Mouse (Mus musculus): ENCODE results near the gene Exoc2. TPM values are rescaled to one million over a fixed set of nuclear protein-coding genes. Genes with fewer than 3 reads are reported as not detected.

Gene Exoc2
- total and polyA plus RNA-seq, 3 experiments, result 22.1 to 26.0 TPM; not detected in 1

DNA sequence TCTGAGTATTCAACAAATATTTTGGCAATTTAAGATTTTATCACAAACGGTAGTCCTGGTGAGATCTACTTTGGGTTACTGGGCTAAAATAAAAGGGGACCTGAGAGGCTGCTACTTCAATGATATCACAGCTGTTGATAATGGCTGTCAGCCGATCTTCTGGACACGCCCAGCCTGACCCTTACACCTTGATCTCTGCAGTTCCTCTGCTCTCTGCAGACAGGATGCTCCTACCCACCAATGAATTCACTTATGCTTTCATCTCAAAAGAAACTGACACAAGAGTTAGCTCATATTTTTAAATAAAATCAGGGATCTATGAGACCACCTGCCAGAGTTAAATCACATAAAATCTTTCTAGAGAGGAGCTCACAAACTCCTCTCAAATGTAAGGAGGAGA lies 149.0 kb downstream of the Exoc2 start:
- no peaks in the 10 kb centered on the region for H3K9me3 ChIP-seq (replicated peaks; ENCODE audit: insufficient read depth, low read length)
- no peaks in the 10 kb centered on the region for H3K79me2 ChIP-seq (ENCODE audit: control insufficient read depth, insufficient read depth, low read length, poor library complexity)
- no peaks in the 10 kb centered on the region; a peak in 2 of 4 replicates for H3K36me3 ChIP-seq (ENCODE audit: control insufficient read depth in 1 of 2, insufficient read depth in 2 of 2, low read length in 2 of 2)
- no peaks in the 10 kb centered on the region for H3K27me3 ChIP-seq (ENCODE audit: control insufficient read depth in 1 of 2, insufficient read depth in 2 of 2, low read length in 2 of 2)
- H3K4me1 ChIP-seq (ENCODE audit: control insufficient read depth in 1 of 2, insufficient read depth in 2 of 2, low read length in 2 of 2), result no peaks in the 10 kb centered on the region
- no peak overlapping the region for H3K27ac ChIP-seq (ENCODE audit: control insufficient read depth, low read depth, low read length)
- TF ChIP-seq TBP (IDR thresholded peaks at IDR 0.05; ENCODE audit: low read depth, low read length) (no peak), ZNF384 (IDR thresholded peaks at IDR 0.05; ENCODE audit: low read depth, low read length) (no peak), EP300 (IDR thresholded peaks at IDR 0.05; ENCODE audit: low read depth in 1 of 2, low read length in 2 of 2) (no peak), CTCF (IDR thresholded peaks at IDR 0.05 in 2 of 3, conservative IDR thresholded peaks at IDR 0.05 in 1 of 3; ENCODE audit: control insufficient read depth in 1 of 3, insufficient read depth in 1 of 3, low read depth in 2 of 3, low read length in 3 of 3, poor library complexity in 1 of 3, severe bottlenecking in 1 of 3) (no peak), TAL1 (IDR thresholded peaks at IDR 0.05; ENCODE audit: low read length) (no peak), MYB (IDR thresholded peaks at IDR 0.05; ENCODE audit: low read depth, low read length) (no peak), GATA1 (IDR thresholded peaks at IDR 0.05; ENCODE audit: low read depth, low read length) (no peak), GABPA (IDR thresholded peaks at IDR 0.05; ENCODE audit: low read depth, low read length) (no peak), RCOR1 (IDR thresholded peaks at IDR 0.05; ENCODE audit: low read depth, low read length) (no peak), NRF1 (IDR thresholded peaks at IDR 0.05; ENCODE audit: insufficient read depth, low read depth, low read length, poor library complexity, severe bottlenecking) (no peak), ETS1 (IDR thresholded peaks at IDR 0.05; ENCODE audit: low read depth, low read length) (no peak)
- DNase-seq (ENCODE audit: low read depth, low spot score), result no peak
- H3K9ac ChIP-seq (ENCODE audit: control insufficient read depth, low read depth, low read length, poor library complexity, severe bottlenecking), result no peak overlapping the region
- no peak overlapping the region for H3K4me3 ChIP-seq (ENCODE audit: control insufficient read depth in 1 of 2, insufficient read depth in 1 of 2, low read depth in 2 of 2, low read length in 2 of 2)

DNA sequence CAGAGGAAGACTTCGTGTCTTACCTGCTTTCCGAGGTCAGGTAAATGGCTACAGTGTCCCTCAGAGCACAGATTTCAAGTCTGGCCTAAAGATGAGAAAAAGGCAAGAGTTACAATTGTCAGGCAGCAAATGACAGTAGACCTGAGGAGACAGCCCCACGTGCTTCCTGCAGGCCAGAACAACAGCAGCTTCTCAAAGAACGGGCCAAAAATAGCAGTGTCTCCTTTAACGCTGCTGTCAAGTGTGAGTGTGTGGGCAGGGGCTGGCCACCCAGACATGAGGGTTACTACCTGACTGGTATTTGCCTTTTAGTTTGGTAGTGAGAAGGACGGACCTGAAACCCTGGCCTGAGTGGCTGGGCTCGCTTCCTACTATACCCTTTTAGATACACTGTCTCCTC lies 153.3 kb downstream of the Exoc2 start:
- H3K27ac ChIP-seq (ENCODE audit: control insufficient read depth, low read depth, low read length), result no peak overlapping the region
- no peaks in the 10 kb centered on the region for H3K4me1 ChIP-seq (ENCODE audit: control insufficient read depth in 1 of 2, insufficient read depth in 2 of 2, low read length in 2 of 2)
- no peaks in the 10 kb centered on the region for H3K79me2 ChIP-seq (ENCODE audit: control insufficient read depth, insufficient read depth, low read length, poor library complexity)
- no peaks in the 10 kb centered on the region for H3K9me3 ChIP-seq (replicated peaks; ENCODE audit: insufficient read depth, low read length)
- no peak overlapping the region for H3K4me3 ChIP-seq (ENCODE audit: control insufficient read depth in 1 of 2, insufficient read depth in 1 of 2, low read depth in 2 of 2, low read length in 2 of 2)
- H3K36me3 ChIP-seq (ENCODE audit: control insufficient read depth in 1 of 2, insufficient read depth in 2 of 2, low read length in 2 of 2), result no peaks in the 10 kb centered on the region; a peak in 2 of 4 replicates
- TF ChIP-seq POLR2AphosphoS2 (IDR thresholded peaks at IDR 0.05; ENCODE audit: low read length) (no peak), TBP (IDR thresholded peaks at IDR 0.05; ENCODE audit: low read depth, low read length) (no peak), MEF2A (IDR thresholded peaks at IDR 0.05; ENCODE audit: extremely low read depth, insufficient replicate concordance, low read depth, low read length, poor library complexity, severe bottlenecking) (no peak), GATA1 (IDR thresholded peaks at IDR 0.05; ENCODE audit: low read depth, low read length) (no peak), MAZ (IDR thresholded peaks at IDR 0.05; ENCODE audit: low read depth, low read length) (no peak), E2F4 (IDR thresholded peaks at IDR 0.05; ENCODE audit: borderline replicate concordance, low read depth, low read length) (no peak), USF1 (IDR thresholded peaks at IDR 0.05; ENCODE audit: low read depth, low read length) (no peak), MYB (IDR thresholded peaks at IDR 0.05; ENCODE audit: low read depth, low read length) (no peak), JUND (IDR thresholded peaks at IDR 0.05; ENCODE audit: low read depth, low read length) (no peak), CTCF (IDR thresholded peaks at IDR 0.05 in 2 of 3, conservative IDR thresholded peaks at IDR 0.05 in 1 of 3; ENCODE audit: control insufficient read depth in 1 of 3, insufficient read depth in 1 of 3, low read depth in 2 of 3, low read length in 3 of 3, poor library complexity in 1 of 3, severe bottlenecking in 1 of 3) (no peak), BHLHE40 (IDR thresholded peaks at IDR 0.05; ENCODE audit: borderline replicate concordance, low read depth, low read length) (no peak), USF2 (IDR thresholded peaks at IDR 0.05; ENCODE audit: borderline replicate concordance in 1 of 2, insufficient read depth in 1 of 2, low read depth in 1 of 2, low read length in 2 of 2) (no peak), HCFC1 (IDR thresholded peaks at IDR 0.05; ENCODE audit: low read depth, low read length) (no peak), POLR2A (IDR thresholded peaks at IDR 0.05; ENCODE audit: control insufficient read depth in 1 of 2, insufficient read depth in 1 of 2, low read depth in 1 of 2, low read length in 2 of 2, poor library complexity in 1 of 2) (no peak), TCF12 (IDR thresholded peaks at IDR 0.05; ENCODE audit: low read depth, low read length) (no peak), MAFK (IDR thresholded peaks at IDR 0.05; ENCODE audit: borderline replicate concordance, low read depth, low read length) (no peak)
- H3K27me3 ChIP-seq (ENCODE audit: control insufficient read depth in 1 of 2, insufficient read depth in 2 of 2, low read length in 2 of 2), result no peaks in the 10 kb centered on the region
- no peak for DNase-seq (ENCODE audit: low read depth, low spot score)
- no peak overlapping the region for H3K9ac ChIP-seq (ENCODE audit: control insufficient read depth, low read depth, low read length, poor library complexity, severe bottlenecking)
